Mouse (Mus musculus) erythroblast, embryonic 14.5 days (primary cell): ENCODE data around the gene Mei1.

Experiments
- GATA1 ChIP-seq: IDR thresholded peaks from 2 replicates; pipeline ENCODE4 v1.6.1; 2012; ENCODE audit warnings: low read length, inconsistent platforms, mixed read lengths
- TAL1 ChIP-seq: IDR thresholded peaks from 3 replicates; pipeline ENCODE4 v1.6.1; 2012; ENCODE audit warnings: low read length, inconsistent platforms, mixed read lengths

DNA sequence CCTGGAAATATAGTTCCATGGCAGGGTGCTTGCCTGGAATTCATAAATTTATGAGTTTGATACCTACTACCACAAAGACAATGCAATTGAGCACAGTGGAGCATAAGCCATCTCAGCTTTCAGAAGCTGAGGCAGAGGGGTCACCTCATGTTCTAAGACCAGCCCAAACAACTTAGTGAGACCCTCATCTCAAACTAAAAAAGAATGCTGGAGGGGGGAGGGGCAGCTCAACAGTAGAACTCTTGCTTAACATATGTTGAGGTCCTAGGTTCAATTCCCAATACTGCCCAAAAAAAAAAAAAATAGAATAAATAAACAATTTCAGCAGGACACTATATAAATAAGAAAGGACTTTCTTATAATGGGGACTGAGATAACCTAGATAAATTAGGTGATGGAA is 80.2 kb downstream of the Mei1 start:
- TF ChIP-seq GATA1 (no peak), TAL1 (no peak)
